ENCODE assay signal across 16 mouse cellular contexts in the genomic region with DNA sequence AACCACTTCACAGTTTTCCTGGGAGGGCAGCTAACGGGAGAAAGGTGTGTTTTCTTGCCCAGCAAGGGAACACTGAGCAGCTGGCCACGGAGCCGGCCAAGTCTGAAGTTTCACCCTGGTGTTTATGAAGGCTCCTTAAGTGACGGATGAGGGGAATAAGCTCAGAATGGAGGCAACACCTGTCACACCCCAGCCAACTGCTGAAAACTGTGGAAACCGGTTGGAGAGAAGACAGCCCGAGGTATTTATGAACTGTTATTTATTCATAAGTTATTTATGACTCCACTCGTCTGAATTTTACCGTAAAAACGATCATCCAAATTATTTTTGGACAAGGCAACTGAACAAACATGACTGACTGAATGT.
"Had no signal": no experiment of that assay in that cellular context is flagged by ENCODE, and none has a peak within 500 bp of the region (broad histone marks: within the 10 kb centered on the region; RNA-seq: fewer than 3 reads in every experiment).

No protein-coding gene starts in this region.

- DNase-seq: kidney, adult 2 months; kidney, postnatal 25 days; left cerebral cortex, postnatal 4 days; liver, postnatal 0 days; lung, embryonic 14.5 days; thymus, adult 18-20 months; thymus, postnatal 36 days had no signal

- H3K4me3 ChIP-seq: midbrain, embryonic 12.5 days; midbrain, embryonic 15.5 days; neural tube, embryonic 12.5 days had no signal

- ATAC-seq: intestine, postnatal 0 days; liver, postnatal 0 days; lung, postnatal 0 days; midbrain, embryonic 15.5 days had no signal

- H3K9ac ChIP-seq: liver, embryonic 14.5 days; liver, postnatal 0 days; lung, embryonic 14.5 days; midbrain, embryonic 12.5 days; neural tube, embryonic 12.5 days had no signal

- H3K36me3 ChIP-seq: midbrain, embryonic 12.5 days; midbrain, embryonic 15.5 days; neural tube, embryonic 12.5 days had no signal

- H3K27me3 ChIP-seq: midbrain, embryonic 15.5 days; neural tube, embryonic 12.5 days had no signal

- H3K9me3 ChIP-seq: midbrain, embryonic 12.5 days; midbrain, embryonic 15.5 days; neural tube, embryonic 12.5 days had no signal

- H3K27ac ChIP-seq: kidney, postnatal 0 days; liver, embryonic 14.5 days; macrophage; midbrain, embryonic 15.5 days; neural tube, embryonic 12.5 days had no signal

- H3K4me2 ChIP-seq: liver, embryonic 11.5 days; lung, embryonic 14.5 days; neural tube, embryonic 12.5 days had no signal
